Mouse (Mus musculus) CH12.LX (cell line): Measurements from ENCODE around the gene Swsap1. TPM values are rescaled to one million over a fixed set of nuclear protein-coding genes. Genes with fewer than 3 reads are reported as not detected.

Experiments used
- DNase-seq: peaks from one replicate; pipeline ENCODE4 v3.0.0-alpha.2; 2013; ENCODE audit errors: extremely low read depth
- H3K27ac ChIP-seq: 2 replicates; pipeline ENCODE4 v1.5.1; 2012; ENCODE audit warnings: low read depth, mild to moderate bottlenecking, control low read depth, moderate library complexity; ENCODE audit not compliant: insufficient read depth
- H3K27me3 ChIP-seq: replicated peaks from 2 replicates; pipeline ENCODE3; 2012; ENCODE audit warnings: inconsistent platforms
- H3K36me3 ChIP-seq, 2 experiments: replicated peaks in 1 of 2; 2 replicates each; pipeline versions ENCODE3 to v1.6.1; 2012; ENCODE audit warnings: inconsistent platforms in 1 of 2, low read length in 1 of 2, mild to moderate bottlenecking in 1 of 2, mixed read lengths in 1 of 2, moderate library complexity in 1 of 2; ENCODE audit not compliant: control insufficient read depth in 1 of 2, insufficient read depth in 1 of 2
- H3K4me1 ChIP-seq, 2 experiments: 2 replicates each; pipeline ENCODE4 v1.6.1; 2012; ENCODE audit warnings: inconsistent platforms in 1 of 2, moderate library complexity in 1 of 2; ENCODE audit not compliant: insufficient read depth in 2 of 2, control insufficient read depth in 1 of 2
- H3K4me2 ChIP-seq: 2 replicates; pipeline ENCODE4 v1.6.1; 2012; ENCODE audit warnings: low read depth, mild to moderate bottlenecking, control low read depth; ENCODE audit not compliant: poor library complexity, insufficient read depth, severe bottlenecking
- H3K4me3 ChIP-seq, 3 experiments: fragments of 150-350 bp in 1 of 3; sonication (generic) in 1 of 3; replicated peaks in 1 of 3; 2 replicates each; pipeline versions ENCODE3 to v1.5.1; 2011 to 2012; ENCODE audit warnings: low read depth in 2 of 3, low read length in 2 of 3, mild to moderate bottlenecking in 2 of 3, moderate library complexity in 2 of 3, control low read depth in 1 of 3, improper control_type of control experiment in 1 of 3, inconsistent platforms in 1 of 3, mixed read lengths in 1 of 3; ENCODE audit not compliant: poor library complexity in 1 of 3
- H3K79me2 ChIP-seq: replicated peaks from 2 replicates; pipeline ENCODE4 v1.6.1; 2012; ENCODE audit warnings: mild to moderate bottlenecking, moderate library complexity; ENCODE audit not compliant: control insufficient read depth, poor library complexity, insufficient read depth, severe bottlenecking; ENCODE audit errors: extremely low read depth
- H3K9ac ChIP-seq: 2 replicates; pipeline ENCODE4 v1.6.1; 2012; ENCODE audit warnings: low read depth, mild to moderate bottlenecking, control low read depth, moderate library complexity; ENCODE audit not compliant: insufficient read depth
- H3K9me3 ChIP-seq: replicated peaks from 2 replicates; pipeline ENCODE3; 2012; ENCODE audit warnings: low read length, inconsistent platforms, mixed read lengths
- BHLHE40 ChIP-seq: IDR thresholded peaks from 2 replicates; pipeline ENCODE4 v1.6.1; 2011; ENCODE audit warnings: mild to moderate bottlenecking, low read depth, low read length, improper control_type of control experiment
- CHD2 ChIP-seq: IDR thresholded peaks from 2 replicates; pipeline ENCODE4 v1.6.1; 2011; ENCODE audit warnings: low read length, improper control_type of control experiment
- E2F4 ChIP-seq: IDR thresholded peaks from 2 replicates; pipeline ENCODE4 v1.6.1; 2011; ENCODE audit warnings: low read depth, low read length, improper control_type of control experiment; ENCODE audit not compliant: insufficient replicate concordance
- ELF1 ChIP-seq: IDR thresholded peaks from 2 replicates; pipeline ENCODE4 v1.6.1; 2014; ENCODE audit warnings: low read depth, mild to moderate bottlenecking, inconsistent platforms, low read length, improper control_type of control experiment
- GABPA ChIP-seq: IDR thresholded peaks from 2 replicates; pipeline ENCODE4 v1.6.1; 2012; ENCODE audit warnings: low read depth, low read length, improper control_type of control experiment, inconsistent platforms; ENCODE audit not compliant: insufficient replicate concordance
- HCFC1 ChIP-seq: IDR thresholded peaks from 2 replicates; pipeline ENCODE4 v1.6.1; 2012; ENCODE audit warnings: low read depth, mild to moderate bottlenecking, inconsistent platforms, low read length, improper control_type of control experiment
- IRF4 ChIP-seq: IDR thresholded peaks from 2 replicates; pipeline ENCODE4 v1.6.1; 2014; ENCODE audit warnings: low read depth, mild to moderate bottlenecking, inconsistent platforms, low read length, improper control_type of control experiment
- MAZ ChIP-seq: IDR thresholded peaks from 2 replicates; pipeline ENCODE4 v1.6.1; 2012; ENCODE audit warnings: low read depth, mild to moderate bottlenecking, inconsistent platforms, low read length, improper control_type of control experiment, moderate library complexity
- MEF2A ChIP-seq: IDR thresholded peaks from 2 replicates; pipeline ENCODE4 v1.6.1; 2014; ENCODE audit warnings: low read depth, mild to moderate bottlenecking, inconsistent platforms, low read length, improper control_type of control experiment, borderline replicate concordance
- MYC ChIP-seq: IDR thresholded peaks from 2 replicates; pipeline ENCODE4 v1.6.1; 2011; ENCODE audit warnings: low read depth, mild to moderate bottlenecking, improper control_type of control experiment, low read length
- PAX5 ChIP-seq: IDR thresholded peaks from 2 replicates; pipeline ENCODE4 v1.6.1; 2012; ENCODE audit warnings: low read length, inconsistent platforms, mixed read lengths
- POLR2A ChIP-seq: IDR thresholded peaks from 2 replicates; pipeline ENCODE4 v1.6.1; 2011; ENCODE audit warnings: low read depth, mild to moderate bottlenecking, improper control_type of control experiment, low read length
- POLR2AphosphoS2 ChIP-seq: IDR thresholded peaks from 2 replicates; pipeline ENCODE4 v1.6.1; 2011; ENCODE audit warnings: low read depth, low read length, improper control_type of control experiment
- RAD21 ChIP-seq: IDR thresholded peaks from 2 replicates; pipeline ENCODE4 v1.6.1; 2011; ENCODE audit warnings: low read depth, mild to moderate bottlenecking, low read length, improper control_type of control experiment, moderate library complexity
- RCOR1 ChIP-seq: conservative IDR thresholded peaks from 2 replicates; pipeline ENCODE4 v1.6.1; 2012; ENCODE audit warnings: low read depth, mild to moderate bottlenecking, inconsistent platforms, low read length, improper control_type of control experiment
- SMC3 ChIP-seq: IDR thresholded peaks from 2 replicates; pipeline ENCODE4 v1.6.1; 2011; ENCODE audit warnings: low read depth, low read length, improper control_type of control experiment
- UBTF ChIP-seq: IDR thresholded peaks from 2 replicates; pipeline ENCODE4 v1.6.1; 2012; ENCODE audit warnings: low read depth, mild to moderate bottlenecking, inconsistent platforms, low read length, improper control_type of control experiment, moderate library complexity
- ZC3H11A ChIP-seq: IDR thresholded peaks from 2 replicates; pipeline ENCODE4 v1.6.1; 2012; ENCODE audit warnings: low read depth, mild to moderate bottlenecking, inconsistent platforms, low read length, improper control_type of control experiment
- ZMIZ1 ChIP-seq: IDR thresholded peaks from 2 replicates; pipeline ENCODE4 v1.6.1; 2012; ENCODE audit warnings: low read depth, mild to moderate bottlenecking, inconsistent platforms, low read length, improper control_type of control experiment
- ZNF384 ChIP-seq: IDR thresholded peaks from 2 replicates; pipeline ENCODE4 v1.6.1; 2012; ENCODE audit warnings: low read depth, low read length, improper control_type of control experiment, inconsistent platforms
- dilution Hi-C: fragments of 300-500 bp; cut with MboI; formaldehyde crosslinking; loops from 2 replicates; pipeline ENCODE4 v1.14.3; 2020; ENCODE audit warnings: low sequenced_read_pairs; ENCODE audit not compliant: extremely low pct_unique_long_range_greater_than_20kb, extremely low pct_ligation_motif_present
- in situ Hi-C: fragments of 300-500 bp; cut with MboI; formaldehyde crosslinking; loops from 3 replicates; pipeline ENCODE4 v1.14.3; 2019; ENCODE audit warnings: low sequenced_read_pairs, low pct_ligation_motif_present, low pct_unique_long_range_greater_than_20kb, mixed read lengths
- polyA plus RNA-seq: library from polyadenylated mRNA; unstranded; fragments of >175 nt; gene quantifications from 2 replicates; pipeline ENCODE4 v1.2.1, GENCODE M21; 2012; ENCODE audit warnings: low read depth; ENCODE audit not compliant: insufficient read length
- total RNA-seq, 2 experiments: library from RNA; depleted of rRNA; stranded (reverse); fragments of 300-350 nt in 1 of 2; fragments of >200 nt in 1 of 2; gene quantifications; 2 replicates each; pipeline ENCODE4 v1.2.3; 2012 to 2014

Gene Swsap1
- total and polyA plus RNA-seq, 3 experiments = 3.1 to 4.1 (median 4.0) TPM

GRCm38 (mm10) chr9:21943638-21944037, 11.9 kb upstream of the Swsap1 start:
- TF ChIP-seq IRF4 = no peak
- TF ChIP-seq SMC3 = no peak
- no peak for TF ChIP-seq MEF2A
- TF ChIP-seq MYC = no peak
- no peak for TF ChIP-seq ZC3H11A
- TF ChIP-seq ZMIZ1 = no peak
- TF ChIP-seq RCOR1 = no peak
- no peak for TF ChIP-seq RAD21
- no peak for TF ChIP-seq POLR2A
- TF ChIP-seq MAZ = no peak
- TF ChIP-seq ZNF384 = no peak
- no peak for TF ChIP-seq BHLHE40
- TF ChIP-seq PAX5 = no peak
- no peaks in the 10 kb centered on the region for H3K79me2 ChIP-seq
- H3K27me3 ChIP-seq = peaks cover 59% of the 10 kb centered on the region
- peaks cover 7% of the 10 kb centered on the region for H3K9me3 ChIP-seq
- no peak overlapping the region for H3K27ac ChIP-seq
- in situ Hi-C loops (no loop called here), dilution Hi-C loops (no loop called here)
- no peak overlapping the region for H3K9ac ChIP-seq
- H3K36me3 ChIP-seq = no peaks in the 10 kb centered on the region
- no peak for DNase-seq
- peaks cover 0 to 5% of the 10 kb centered on the region in 2 experiments; a peak in 1 of 4 replicates for H3K4me1 ChIP-seq
- H3K4me2 ChIP-seq = no peak overlapping the region
- H3K4me3 ChIP-seq = no peak overlapping the region

- TF ChIP-seq PAX5 (no peak), POLR2AphosphoS2 (no peak), GABPA (no peak), ELF1 (no peak), ZNF384 (no peak), CHD2 (no peak), HCFC1 (no peak), UBTF (no peak), ZMIZ1 (no peak), E2F4 (no peak), BHLHE40 (no peak), MAZ (no peak)
- in situ Hi-C loops = no loop called here
- dilution Hi-C loops = no loop called here
- no peak for DNase-seq
- H3K4me3 ChIP-seq = no peak overlapping the region
- peaks cover 7% of the 10 kb centered on the region for H3K9me3 ChIP-seq
- H3K36me3 ChIP-seq = no peaks in the 10 kb centered on the region
- no peak overlapping the region for H3K9ac ChIP-seq
- no peak overlapping the region for H3K4me2 ChIP-seq
- peaks cover 0 to 5% of the 10 kb centered on the region in 2 experiments; a peak in 1 of 4 replicates for H3K4me1 ChIP-seq
- peaks cover 56% of the 10 kb centered on the region for H3K27me3 ChIP-seq
- H3K79me2 ChIP-seq = no peaks in the 10 kb centered on the region
- H3K27ac ChIP-seq = no peak overlapping the region
These were observed 11.3 kb upstream of the Swsap1 start for GRCm38 (mm10) chr9:21944267-21944666.
